Mouse (Mus musculus) stomach, postnatal 0 days (tissue): ENCODE measurements around the gene Casp9.

Experiments
- CTCF ChIP-seq: IDR thresholded peaks from 2 replicates; pipeline ENCODE4 v1.5.1; 2016; ENCODE audit warnings: antibody characterized with exemption, low read depth, mild to moderate bottlenecking, moderate library complexity
- EP300 ChIP-seq: optimal IDR thresholded peaks from 2 replicates; pipeline ENCODE3; 2016; ENCODE audit warnings: antibody characterized with exemption

- TF ChIP-seq CTCF (no peak), EP300 (no peak)
These were observed 32.6 kb downstream of the Casp9 start, which contains the start of gene Cela2a for GRCm38 (mm10) chr4:141826060-141826459.
